Mouse (Mus musculus) lung, postnatal 0 days (tissue): ENCODE measurements around the gene Agtr1a.

Source experiments
- CTCF ChIP-seq: IDR thresholded peaks from 2 replicates; pipeline ENCODE4 v1.5.1; 2016; ENCODE audit warnings: antibody characterized with exemption, mild to moderate bottlenecking
- EP300 ChIP-seq: IDR thresholded peaks from 2 replicates; pipeline ENCODE4 v1.6.1; 2016; ENCODE audit warnings: antibody characterized with exemption, mild to moderate bottlenecking, control low read depth

DNA sequence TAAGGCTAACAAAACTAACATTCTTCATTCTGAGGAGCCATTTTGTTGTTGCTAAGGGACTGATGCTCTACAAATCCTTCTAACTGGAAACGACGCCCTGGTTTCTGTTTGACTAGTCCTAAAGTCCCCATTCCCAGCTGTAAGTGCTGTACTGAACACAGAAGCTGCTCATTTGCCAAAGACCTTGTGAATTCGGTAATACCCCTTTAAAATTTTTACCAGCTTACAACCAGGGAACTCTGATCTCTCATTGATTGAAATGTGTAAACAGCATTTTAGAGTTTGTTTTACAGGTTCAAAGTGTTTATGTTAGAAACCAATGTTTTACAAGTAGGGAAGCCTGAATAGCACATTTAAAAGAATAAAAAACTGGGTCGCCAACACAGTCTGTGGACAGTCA is 10.6 kb downstream of the Agtr1a start:
- TF ChIP-seq CTCF (no peak), EP300 (no peak)
